Mouse (Mus musculus) urinary bladder, postnatal 4 days (tissue): ENCODE measurements at regions not wholly inside any gene's neighbourhood (a gene's known extent, or its start where the extent isn't known, plus 50 kb on each side); places are given as distances from the start of the nearest gene placed in this dataset.

Experiments used
- DNase-seq, 2 experiments: peaks; one replicate each; pipeline ENCODE4 v3.0.0; 2021 to 2022; ENCODE audit warnings: low spot score in 2 of 2

DNA sequence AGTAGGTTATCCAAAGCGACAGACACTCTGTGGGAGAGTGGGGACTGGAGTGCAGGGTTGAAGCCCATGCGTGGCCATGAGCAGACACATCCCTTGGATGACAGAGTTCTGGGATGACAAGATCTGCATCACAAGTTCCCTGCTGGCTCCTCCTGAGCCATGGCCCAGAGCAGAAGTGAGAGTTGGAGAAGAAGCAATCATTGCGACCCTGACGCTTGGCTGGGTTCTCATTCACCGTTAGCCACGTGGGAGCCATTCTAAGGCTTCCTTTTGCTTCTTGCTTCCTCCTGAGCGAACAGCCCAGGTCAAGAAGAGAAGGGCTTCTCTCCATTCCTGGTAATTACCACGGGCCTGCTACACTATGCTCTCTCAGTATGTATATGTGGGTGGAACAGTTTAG, 244.6 kb downstream of the Foxo1 start:
- DNase-seq: no peak

DNA sequence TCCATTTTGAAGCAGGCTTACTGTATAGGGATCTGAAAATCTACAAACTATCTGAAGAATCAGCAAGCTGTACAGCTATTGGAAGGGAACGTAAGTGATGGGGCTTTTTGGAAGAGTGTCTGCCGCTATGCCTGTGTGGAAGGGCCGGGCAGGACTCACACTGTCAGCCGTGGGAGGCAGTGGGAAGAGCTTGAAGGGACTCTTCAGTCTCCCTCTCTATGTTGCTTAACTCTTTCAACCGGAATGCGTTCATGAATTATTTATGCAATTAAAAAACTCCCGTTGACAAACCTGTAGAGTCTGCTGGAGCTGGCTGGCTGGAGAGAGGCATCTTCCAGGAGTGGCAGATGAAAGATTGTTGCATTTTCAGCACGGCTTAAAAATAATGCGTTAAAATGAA, 243.4 kb downstream of the Foxo1 start:
- no peak for DNase-seq

DNA sequence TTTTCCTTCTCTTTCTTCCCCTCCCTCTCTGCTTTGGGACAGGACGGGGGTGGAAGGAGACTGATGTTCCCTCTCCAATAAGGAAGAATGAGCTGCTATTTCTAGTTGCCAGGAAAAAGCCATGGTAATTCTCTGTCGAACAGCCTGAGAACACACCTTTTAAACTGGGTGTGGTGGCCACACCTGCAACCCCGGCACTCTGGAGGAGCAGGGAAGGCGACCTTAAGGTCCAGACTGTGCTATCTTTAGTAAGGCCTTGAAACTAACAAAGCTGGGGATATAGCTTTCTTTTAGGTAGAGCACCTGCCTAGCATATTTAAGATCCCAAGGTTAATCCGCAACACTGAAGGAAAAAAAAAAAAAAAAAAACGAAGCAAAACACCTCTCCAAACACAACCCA, 242.7 kb downstream of the Foxo1 start:
- no peak for DNase-seq

DNA sequence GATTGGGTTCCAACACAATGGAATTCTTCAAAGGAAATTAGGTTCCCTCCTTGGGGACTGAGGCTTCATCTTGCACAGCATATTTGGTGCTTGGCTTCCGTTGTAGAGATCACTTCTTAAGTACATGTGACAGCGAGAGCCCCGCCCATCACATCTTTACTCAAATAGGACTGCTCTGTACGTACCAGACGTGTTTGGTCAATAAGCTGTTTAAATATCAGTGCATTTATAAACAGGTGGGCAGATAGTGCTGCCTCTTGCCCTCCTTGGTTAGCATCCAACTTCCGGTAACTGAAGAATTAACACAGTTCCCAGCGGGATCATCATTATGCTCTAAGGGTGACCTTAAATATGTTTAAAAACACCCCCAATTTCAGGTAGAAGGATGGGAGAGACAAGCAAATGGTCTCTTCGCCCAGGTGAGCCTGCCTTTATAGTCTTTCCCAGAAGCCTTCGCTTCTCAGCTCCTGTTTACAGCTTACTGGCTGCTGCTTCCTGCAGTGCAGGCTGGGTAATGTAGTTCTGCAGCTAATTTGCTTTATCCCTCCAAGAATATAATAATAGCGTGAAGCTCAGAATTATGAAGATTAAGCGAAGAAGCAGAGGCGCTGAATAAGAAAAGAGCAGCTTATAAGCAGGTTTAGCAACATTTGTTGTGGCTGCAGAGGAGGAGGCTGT, 242.1 kb downstream of the Foxo1 start:
- DNase-seq: no peak

DNA sequence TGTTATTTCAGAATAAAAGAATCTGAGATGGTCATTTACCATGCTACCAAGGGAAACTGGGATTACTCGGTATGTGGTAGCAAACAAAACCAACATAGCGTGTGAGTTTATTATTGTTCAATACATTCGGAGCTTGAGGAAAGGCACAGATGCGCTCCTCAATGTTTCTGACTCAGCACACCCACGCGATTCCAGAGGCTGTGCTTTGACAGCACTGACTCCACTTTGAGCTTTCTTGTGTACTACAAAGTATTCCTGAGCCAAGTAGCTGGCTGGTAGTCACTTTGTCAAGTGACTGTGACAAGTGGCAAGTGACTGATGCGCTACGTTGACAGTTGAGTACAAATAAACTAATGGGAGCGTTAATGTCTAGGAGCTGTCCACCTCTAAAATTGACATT, 235.8 kb downstream of the Foxo1 start:
- DNase-seq: no peak

DNA sequence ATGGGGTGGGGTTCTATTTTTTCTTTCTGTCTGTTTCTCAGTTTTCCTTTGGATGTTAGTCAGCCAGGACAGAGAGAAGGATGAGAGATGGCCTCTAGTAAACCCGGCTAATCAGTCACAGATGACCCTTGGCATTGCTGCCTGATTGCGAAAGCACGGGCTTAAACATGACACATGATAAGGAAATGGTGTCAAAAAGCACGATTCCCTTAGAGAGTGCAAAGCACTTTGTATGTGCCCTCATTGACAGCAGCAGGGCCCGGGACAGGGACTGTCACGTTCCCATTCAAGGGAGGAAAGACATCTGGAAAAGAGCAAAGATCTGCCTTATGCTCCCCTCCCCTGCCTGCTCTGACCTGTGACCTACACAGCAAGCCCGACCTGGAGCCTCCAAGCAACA, 234.1 kb downstream of the Foxo1 start:
- DNase-seq: no peak

DNA sequence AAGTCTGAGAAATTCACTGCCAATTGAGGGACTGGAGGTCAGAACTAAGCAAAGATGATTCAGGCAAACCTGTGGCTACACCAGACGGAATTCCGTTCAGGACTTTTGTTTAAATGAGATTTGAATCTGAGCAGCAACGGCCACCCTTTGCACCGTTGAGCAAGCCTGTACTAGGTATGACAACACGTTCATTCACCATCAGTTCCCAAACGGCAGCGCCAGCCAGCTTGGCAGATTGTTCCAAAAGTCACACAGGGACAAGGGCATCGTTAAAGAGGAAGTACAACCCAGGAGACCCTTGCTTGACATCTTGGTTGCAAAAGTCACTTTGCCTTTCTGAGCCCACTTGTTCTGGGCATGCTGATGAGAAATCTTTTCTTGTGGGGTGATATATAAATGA, 233.5 kb downstream of the Foxo1 start:
- DNase-seq: no peak

DNA sequence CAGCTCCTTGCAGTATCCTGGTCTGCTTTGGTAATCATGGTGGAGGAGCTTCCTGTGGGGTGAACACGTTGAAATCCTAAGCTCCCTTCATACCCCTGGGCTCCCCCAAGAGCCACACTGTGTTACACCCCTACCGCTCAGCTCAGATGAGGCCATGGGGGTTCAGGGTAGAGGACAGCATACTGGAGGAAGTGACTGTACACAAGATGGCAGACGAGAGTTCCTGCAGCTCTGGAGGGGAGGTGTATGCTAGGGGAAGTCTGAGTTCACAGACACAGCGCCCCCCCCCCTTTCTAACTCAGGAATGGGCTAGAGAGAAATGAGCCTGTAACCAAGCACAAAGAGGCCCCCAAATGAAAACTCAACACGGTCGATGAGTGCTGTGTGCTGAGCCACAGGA, 231.9 kb downstream of the Foxo1 start:
- DNase-seq: no peak

DNA sequence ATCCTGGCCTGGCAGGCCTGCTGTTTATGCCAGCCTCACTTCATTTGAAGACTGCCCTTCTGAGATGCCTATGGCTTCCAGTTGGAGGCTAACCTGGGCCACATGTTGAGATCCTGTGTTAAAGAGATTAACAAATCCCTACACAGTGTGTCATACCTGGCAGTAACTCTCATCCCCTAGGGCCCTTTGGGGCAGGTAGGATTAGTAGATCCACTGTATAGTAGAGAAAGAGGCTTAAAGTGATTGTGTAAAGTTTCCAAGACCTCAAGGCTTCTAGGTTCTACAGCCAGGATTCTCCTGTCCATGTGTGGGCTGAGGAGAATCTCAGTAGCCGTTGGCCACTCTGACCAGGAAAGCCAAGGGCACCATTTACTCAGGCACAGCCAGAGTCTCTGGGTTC, 231.4 kb downstream of the Foxo1 start:
- DNase-seq: no peak

DNA sequence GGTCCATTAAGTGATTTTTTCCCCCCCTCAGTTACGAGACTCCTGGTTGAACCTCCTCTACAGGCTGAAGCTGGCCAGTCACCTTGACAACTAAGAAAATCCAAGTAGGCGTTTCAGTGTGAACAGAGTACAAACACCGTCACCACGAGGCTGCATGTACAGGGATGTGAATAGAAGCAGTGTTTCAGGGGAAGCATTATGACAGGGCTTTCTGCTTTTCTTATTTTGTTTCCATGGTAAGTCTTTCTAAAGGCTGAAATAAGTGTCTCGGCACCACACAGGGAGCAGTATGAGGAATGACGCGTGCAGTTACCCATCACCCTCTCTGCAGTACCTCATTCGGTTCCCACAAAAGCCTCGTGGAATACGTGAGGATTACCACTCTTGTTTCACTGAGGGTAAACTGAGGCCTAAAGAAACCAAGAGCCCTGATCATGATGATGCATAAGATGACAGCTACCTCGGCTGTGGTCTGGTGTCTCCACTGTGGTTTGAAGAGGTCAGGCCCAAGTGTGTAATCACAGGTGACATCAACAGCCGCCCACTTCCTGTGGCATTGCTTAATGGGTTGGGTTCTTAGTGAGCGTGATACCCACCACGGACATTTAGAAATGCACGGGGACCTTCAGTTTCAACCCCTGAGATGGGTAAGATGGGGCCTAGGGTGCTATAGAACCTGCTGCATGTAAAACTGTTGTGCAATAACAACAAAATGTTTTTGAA, 230.5 kb downstream of the Foxo1 start:
- no peak for DNase-seq

DNA sequence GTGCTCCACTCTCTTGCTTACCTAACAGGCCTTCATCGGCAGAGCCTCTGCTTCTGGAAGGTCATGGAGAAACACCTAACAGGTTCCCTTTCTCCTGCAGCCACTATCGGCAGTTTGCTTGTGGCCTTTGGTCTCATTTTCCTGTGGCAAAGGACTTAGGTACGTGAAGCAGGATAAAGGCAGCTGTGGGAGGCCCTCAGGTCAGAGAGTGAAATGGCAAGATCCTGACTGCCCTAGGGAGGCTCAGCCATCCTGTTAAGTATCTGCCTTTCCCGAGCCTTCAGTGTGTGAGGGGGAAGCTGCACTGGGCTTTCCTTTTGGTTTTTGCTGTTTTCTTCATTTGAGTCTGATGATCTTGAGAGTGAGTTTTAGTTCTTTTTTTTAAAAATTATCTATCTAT, 228.8 kb downstream of the Foxo1 start:
- no peak for DNase-seq

DNA sequence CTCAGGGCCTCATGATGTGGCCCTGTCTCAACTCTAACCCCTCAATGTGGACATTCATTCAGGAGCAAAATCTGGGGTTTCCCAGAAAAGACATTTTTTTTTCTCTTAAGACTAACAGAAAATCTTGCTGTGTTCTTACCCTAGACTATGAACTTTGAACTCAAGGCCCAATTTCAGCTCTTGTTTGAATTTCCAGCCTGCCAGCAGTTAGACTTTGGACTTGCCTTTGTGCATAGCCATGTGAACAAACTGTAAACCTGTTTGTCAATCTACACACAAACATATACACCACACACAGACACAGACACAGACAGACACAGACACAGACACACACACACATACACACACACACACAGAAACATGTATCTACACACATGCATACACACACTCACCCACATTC, 227.3 kb downstream of the Foxo1 start:
- no peak for DNase-seq

DNA sequence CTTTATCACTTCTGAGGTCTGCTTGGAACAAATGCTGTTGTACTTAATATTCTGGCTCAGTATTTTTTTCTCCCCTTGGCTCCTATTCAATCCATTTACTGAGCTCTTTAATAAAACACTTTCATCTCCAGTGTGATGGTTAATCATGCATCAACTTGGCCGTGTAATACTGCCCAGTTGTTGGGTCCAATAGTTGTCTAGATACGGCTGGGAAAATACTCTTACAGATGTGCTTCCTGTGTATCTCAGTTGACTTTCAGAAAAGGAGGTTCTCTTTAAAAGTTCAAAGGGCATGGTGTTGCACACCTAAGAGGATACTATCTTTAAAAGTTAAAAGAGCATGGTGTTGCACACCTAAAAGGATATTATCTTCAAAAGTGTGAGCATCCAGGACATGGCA, 226.8 kb downstream of the Foxo1 start:
- DNase-seq: no peak

DNA sequence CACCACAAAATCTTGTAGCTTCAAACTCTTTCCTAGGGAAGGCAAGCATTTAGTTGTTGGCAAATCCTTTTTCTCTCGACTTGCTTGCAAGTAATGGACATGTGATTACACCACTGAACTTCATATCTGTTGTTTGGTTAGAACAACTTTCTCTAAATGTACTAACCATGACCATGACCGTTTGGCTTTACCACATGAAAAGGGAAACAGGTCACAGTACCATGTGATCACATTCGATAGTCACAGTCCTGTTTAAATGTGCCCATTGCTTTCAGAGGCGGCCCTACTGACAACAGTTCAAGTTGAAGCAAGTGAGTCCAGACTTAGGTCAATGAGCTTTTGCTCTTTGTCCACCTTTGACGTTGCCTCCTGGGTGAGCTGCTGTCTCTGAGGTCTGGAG, 211.1 kb downstream of the Foxo1 start:
- DNase-seq: no peak

DNA sequence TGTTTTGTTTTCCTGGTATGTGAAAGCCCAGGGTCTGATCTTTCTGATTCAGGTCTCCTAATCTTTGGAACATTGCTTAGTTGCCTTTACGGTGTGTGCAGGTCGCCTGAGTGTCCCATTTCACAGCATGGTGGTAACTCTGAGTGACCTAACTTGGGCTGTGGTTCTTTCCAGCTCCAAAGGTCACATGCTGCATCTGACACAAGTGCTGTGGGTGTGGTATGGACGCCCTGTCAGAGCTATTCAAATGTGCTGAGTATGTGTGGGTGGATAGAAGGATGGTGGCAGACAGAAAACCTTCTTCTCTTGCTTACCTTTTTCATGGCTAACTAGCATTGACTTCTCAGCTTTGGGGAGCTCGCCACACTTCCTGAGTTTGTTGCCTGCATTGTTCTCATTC, 201.8 kb downstream of the Foxo1 start:
- DNase-seq: no peak

DNA sequence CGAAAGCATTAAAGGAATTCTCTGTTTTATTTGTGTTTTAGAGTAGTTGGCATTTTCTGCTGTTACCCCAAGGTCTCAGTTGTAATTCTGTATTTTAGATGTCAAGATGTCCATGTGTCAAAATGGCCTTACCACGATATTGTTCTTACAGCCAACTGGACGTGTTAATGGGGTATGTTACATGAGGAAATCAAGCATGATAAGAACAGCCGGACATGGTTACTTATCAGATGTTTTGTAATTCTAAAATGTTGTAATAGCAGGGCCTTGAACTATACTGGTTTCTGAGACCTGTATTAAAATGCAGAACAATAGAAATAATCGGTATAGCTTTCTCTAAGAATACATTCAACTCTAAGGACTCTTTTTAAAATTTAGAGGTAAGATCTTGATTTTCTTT, 201.3 kb downstream of the Foxo1 start:
- no peak for DNase-seq

DNA sequence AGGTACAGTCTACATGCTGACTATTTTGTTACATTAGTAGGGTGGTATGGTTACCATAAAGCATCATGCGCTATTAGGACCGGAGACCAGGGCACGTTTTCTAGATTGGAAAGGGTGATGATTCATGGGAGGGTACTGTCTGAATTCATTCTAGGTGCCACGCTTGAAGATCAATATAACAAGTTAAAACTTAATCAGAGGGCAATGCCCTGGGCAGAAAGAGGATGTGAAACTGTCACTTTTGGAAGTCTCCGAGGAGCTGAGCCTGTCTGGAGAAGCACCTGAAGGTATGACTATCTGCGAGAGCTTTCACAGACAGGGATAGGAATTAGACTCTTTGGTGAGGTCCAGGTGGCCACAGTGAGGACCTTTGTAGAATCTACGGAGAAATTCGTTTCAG, 200.2 kb downstream of the Foxo1 start:
- no peak for DNase-seq

DNA sequence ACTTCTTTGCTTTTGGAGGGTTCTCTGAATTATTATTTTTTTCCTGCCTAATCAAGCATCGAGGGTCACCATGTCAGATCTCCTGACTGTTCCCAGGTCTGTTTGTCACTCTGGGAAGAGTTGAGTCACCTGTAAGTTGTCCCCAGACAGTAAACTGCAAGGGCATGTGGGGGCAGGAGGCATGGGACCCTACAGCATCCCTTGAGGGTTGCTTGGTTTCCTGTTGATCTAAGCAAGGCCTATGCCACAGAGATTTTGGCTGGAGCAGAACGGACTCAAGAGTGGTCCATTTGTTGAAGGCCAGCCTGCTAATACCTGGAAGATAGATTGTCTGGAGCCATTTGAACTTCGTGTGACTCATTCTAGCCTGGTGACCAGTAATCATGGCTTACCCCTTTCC, 199.7 kb downstream of the Foxo1 start:
- no peak for DNase-seq

DNA sequence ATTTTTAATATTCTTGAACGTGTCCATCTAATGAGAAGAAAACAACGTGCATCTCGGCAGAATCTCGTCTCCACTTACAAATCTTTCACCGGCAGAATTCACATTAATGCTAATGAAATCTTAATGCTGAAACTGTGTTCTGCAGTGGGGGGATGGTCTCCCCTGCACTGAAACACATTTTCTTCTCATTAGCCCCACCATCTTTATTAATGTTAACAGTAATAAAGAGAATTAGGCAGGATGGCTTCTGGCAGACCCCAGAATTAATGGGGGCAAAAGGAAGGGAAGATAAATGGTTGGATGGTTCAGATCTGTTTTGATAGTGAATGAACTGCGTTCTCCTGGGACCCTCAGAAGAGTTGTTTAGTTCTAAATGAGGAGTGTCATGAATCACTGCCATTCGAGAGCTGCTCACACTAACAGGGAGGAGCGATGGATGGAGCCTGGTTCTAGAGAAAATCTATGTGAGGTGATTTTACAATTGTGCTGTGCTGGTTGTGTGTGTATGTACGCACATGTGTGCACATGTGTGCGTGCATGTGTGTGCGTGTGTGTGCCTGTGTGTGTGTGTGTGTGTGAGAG, 198.9 kb downstream of the Foxo1 start:
- no peak for DNase-seq

DNA sequence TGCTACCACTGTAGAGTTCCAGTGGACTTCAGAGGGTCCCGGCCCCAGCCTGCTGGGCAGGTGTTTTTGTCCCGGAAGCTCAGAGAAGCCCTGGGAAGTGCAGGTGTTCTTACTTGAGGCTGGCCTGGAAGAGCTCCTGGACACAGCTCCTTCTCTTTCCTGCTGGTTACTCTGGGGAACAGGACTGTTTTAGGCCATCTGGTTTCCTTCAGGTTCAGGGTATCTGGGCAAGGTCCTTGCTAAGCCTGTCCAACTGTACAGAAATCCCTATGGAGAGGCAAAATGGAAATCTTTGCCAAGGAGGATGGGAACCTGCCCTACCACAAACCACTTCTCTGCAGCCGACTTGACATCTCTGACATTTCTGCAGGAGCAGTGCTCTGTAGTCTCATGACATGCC, 198.4 kb downstream of the Foxo1 start:
- no peak for DNase-seq

DNA sequence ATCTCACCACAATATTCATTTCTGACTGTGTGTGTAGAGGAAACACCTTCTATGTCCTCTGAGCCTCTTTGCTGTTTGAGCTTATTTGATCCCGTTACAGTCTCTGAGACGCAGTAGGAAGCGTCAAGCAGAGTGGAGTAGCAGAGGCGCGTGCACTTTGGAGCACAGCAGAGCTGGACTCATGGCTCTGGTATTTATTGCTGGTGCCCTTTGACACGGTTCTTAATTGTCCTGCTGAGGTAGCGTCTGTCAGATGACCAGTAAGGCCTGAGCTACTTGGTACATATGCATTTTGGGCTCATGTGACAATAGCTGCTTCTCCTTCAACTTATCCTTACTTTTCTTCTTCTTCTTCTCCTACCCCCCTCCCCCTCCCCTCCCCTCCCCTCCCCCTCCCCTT, 195.8 kb downstream of the Foxo1 start:
- DNase-seq: no peak

DNA sequence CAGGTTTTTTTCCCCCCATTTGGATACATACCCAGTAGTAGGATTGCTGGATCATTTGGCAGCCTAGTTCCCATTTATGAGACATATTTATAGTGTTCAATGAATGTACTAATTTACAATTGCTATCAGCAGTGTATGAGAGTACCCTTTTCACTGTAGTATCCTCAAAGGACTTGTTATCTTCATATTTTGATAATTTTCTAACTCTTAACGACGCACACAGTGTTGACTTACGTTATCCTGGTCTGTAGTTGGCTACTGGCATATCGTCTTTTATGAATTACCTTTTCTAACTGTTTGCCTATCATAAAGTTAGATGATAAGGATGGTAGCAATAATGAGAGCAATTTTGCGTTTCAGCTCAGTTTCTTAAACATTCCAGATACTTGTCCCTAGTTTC, 186.8 kb downstream of the Foxo1 start:
- DNase-seq: no peak

DNA sequence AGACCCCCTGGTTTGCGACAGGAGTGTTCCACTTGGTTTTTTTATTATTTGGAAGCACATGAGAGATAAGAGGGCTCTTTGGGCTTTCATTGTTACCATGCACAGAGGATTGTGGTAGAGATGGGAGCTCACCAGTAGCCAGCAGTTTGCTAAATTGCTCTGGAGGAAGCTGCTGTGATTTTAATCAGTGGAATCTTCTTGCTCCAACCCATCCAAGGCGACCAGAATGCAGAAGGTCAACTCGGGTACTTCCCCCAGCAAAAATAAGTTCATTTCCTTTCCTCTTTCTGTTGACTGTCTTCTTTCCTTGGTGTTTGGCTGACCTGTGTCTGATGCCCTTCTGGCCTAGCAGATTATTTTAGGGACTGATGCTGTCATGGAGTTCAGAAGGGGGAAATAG, 184.9 kb downstream of the Foxo1 start:
- DNase-seq: no peak

DNA sequence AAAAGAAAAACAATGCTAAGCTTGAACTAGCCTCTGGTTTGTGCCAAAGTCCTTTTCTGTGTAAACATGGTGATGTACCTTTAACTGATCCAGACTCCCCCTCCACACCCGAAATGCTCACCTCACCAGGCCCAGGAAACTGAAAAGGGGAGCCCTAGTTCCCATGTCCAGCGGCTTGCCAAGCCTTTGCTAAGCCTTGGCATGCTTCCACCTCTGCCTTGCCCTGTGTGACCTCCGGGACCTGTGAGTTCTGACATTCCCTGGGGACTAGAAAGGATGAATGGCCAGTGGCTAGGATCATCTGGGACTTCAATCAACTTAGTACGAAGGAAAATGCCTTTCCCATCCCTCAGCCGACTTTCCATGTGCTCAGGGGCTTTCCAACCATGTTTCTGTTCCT, 184.2 kb downstream of the Foxo1 start:
- DNase-seq: no peak
